Mouse (Mus musculus): ENCODE measurements around the gene Dcun1d1. TPM values are rescaled to one million over a fixed set of nuclear protein-coding genes. Genes with fewer than 3 reads are reported as not detected.

The Dcun1d1 gene
- polyA plus RNA-seq (2014; fragmentation: Illumina TruSeq; extraction: RNeasy Lipid Tissue Mini Kit (QIAGEN cat#74804); ENCODE audit: low read depth, low replicate concordance), result 198 TPM

GRCm38 (mm10) chr3:35937345-35937744 lies at the start of gene Dcun1d1:
Dcun1d1 (minus strand) TSS chr3:35937445.

Other genes starting within 250 kb of the Dcun1d1 start
- gene Atp11b, start 183.3 kb downstream of the Dcun1d1 start, polyA plus RNA-seq (2014; fragmentation: Illumina TruSeq; extraction: RNeasy Lipid Tissue Mini Kit (QIAGEN cat#74804); ENCODE audit: low read depth, low replicate concordance), result 50.2 TPM
- gene Mccc1, start 63.2 kb upstream of the Dcun1d1 start, polyA plus RNA-seq (2014; fragmentation: Illumina TruSeq; extraction: RNeasy Lipid Tissue Mini Kit (QIAGEN cat#74804); ENCODE audit: low read depth, low replicate concordance), result 81.1 TPM
- gene Ccdc144b, start 116.1 kb upstream of the Dcun1d1 start, polyA plus RNA-seq (2014; fragmentation: Illumina TruSeq; extraction: RNeasy Lipid Tissue Mini Kit (QIAGEN cat#74804); ENCODE audit: low read depth, low replicate concordance), result not detected
- 22.7 TPM for gene Acad9, start 128.5 kb upstream of the Dcun1d1 start, polyA plus RNA-seq (2014; fragmentation: Illumina TruSeq; extraction: RNeasy Lipid Tissue Mini Kit (QIAGEN cat#74804); ENCODE audit: low read depth, low replicate concordance)
- 3.8 TPM for gene D3Ertd254e, start 213.6 kb upstream of the Dcun1d1 start, polyA plus RNA-seq (2014; fragmentation: Illumina TruSeq; extraction: RNeasy Lipid Tissue Mini Kit (QIAGEN cat#74804); ENCODE audit: low read depth, low replicate concordance)